Mouse (Mus musculus) CH12.LX (cell line): ENCODE measurements around the gene Srsf9. TPM values are rescaled to one million over a fixed set of nuclear protein-coding genes. Genes with fewer than 3 reads are reported as not detected.

Experiments
- DNase-seq: peaks from one replicate; pipeline ENCODE4 v3.0.0-alpha.2; 2013; ENCODE audit errors: extremely low read depth
- H3K27ac ChIP-seq: 2 replicates; pipeline ENCODE4 v1.5.1; 2012; ENCODE audit warnings: low read depth, mild to moderate bottlenecking, control low read depth, moderate library complexity; ENCODE audit not compliant: insufficient read depth
- H3K27me3 ChIP-seq: replicated peaks from 2 replicates; pipeline ENCODE3; 2012; ENCODE audit warnings: inconsistent platforms
- H3K36me3 ChIP-seq, 2 experiments: replicated peaks in 1 of 2; 2 replicates each; pipeline versions ENCODE3 to v1.6.1; 2012; ENCODE audit warnings: inconsistent platforms in 1 of 2, low read length in 1 of 2, mild to moderate bottlenecking in 1 of 2, mixed read lengths in 1 of 2, moderate library complexity in 1 of 2; ENCODE audit not compliant: control insufficient read depth in 1 of 2, insufficient read depth in 1 of 2
- H3K4me1 ChIP-seq, 2 experiments: 2 replicates each; pipeline ENCODE4 v1.6.1; 2012; ENCODE audit warnings: inconsistent platforms in 1 of 2, moderate library complexity in 1 of 2; ENCODE audit not compliant: insufficient read depth in 2 of 2, control insufficient read depth in 1 of 2
- H3K4me2 ChIP-seq: 2 replicates; pipeline ENCODE4 v1.6.1; 2012; ENCODE audit warnings: low read depth, mild to moderate bottlenecking, control low read depth; ENCODE audit not compliant: poor library complexity, insufficient read depth, severe bottlenecking
- H3K4me3 ChIP-seq, 3 experiments: fragments of 150-350 bp in 1 of 3; sonication (generic) in 1 of 3; replicated peaks in 1 of 3; 2 replicates each; pipeline versions ENCODE3 to v1.5.1; 2011 to 2012; ENCODE audit warnings: low read depth in 2 of 3, low read length in 2 of 3, mild to moderate bottlenecking in 2 of 3, moderate library complexity in 2 of 3, control low read depth in 1 of 3, improper control_type of control experiment in 1 of 3, inconsistent platforms in 1 of 3, mixed read lengths in 1 of 3; ENCODE audit not compliant: poor library complexity in 1 of 3
- H3K79me2 ChIP-seq: replicated peaks from 2 replicates; pipeline ENCODE4 v1.6.1; 2012; ENCODE audit warnings: mild to moderate bottlenecking, moderate library complexity; ENCODE audit not compliant: control insufficient read depth, poor library complexity, insufficient read depth, severe bottlenecking; ENCODE audit errors: extremely low read depth
- H3K9ac ChIP-seq: 2 replicates; pipeline ENCODE4 v1.6.1; 2012; ENCODE audit warnings: low read depth, mild to moderate bottlenecking, control low read depth, moderate library complexity; ENCODE audit not compliant: insufficient read depth
- H3K9me3 ChIP-seq: replicated peaks from 2 replicates; pipeline ENCODE3; 2012; ENCODE audit warnings: low read length, inconsistent platforms, mixed read lengths
- CHD1 ChIP-seq: IDR thresholded peaks from 2 replicates; pipeline ENCODE4 v1.6.1; 2012; ENCODE audit warnings: low read depth, low read length, improper control_type of control experiment, inconsistent platforms
- GABPA ChIP-seq: IDR thresholded peaks from 2 replicates; pipeline ENCODE4 v1.6.1; 2012; ENCODE audit warnings: low read depth, low read length, improper control_type of control experiment, inconsistent platforms; ENCODE audit not compliant: insufficient replicate concordance
- HCFC1 ChIP-seq: IDR thresholded peaks from 2 replicates; pipeline ENCODE4 v1.6.1; 2012; ENCODE audit warnings: low read depth, mild to moderate bottlenecking, inconsistent platforms, low read length, improper control_type of control experiment
- JUN ChIP-seq: IDR thresholded peaks from 2 replicates; pipeline ENCODE4 v1.6.1; 2011; ENCODE audit warnings: low read depth, mild to moderate bottlenecking, low read length, improper control_type of control experiment, moderate library complexity; ENCODE audit not compliant: insufficient read depth
- KAT2A ChIP-seq: IDR thresholded peaks from 2 replicates; pipeline ENCODE4 v1.6.1; 2012; ENCODE audit warnings: low read length, improper control_type of control experiment, inconsistent platforms; ENCODE audit not compliant: insufficient replicate concordance
- MAFK ChIP-seq: IDR thresholded peaks from 2 replicates; pipeline ENCODE4 v1.6.1; 2011; ENCODE audit warnings: low read length, improper control_type of control experiment; ENCODE audit not compliant: insufficient replicate concordance
- MEF2A ChIP-seq: IDR thresholded peaks from 2 replicates; pipeline ENCODE4 v1.6.1; 2014; ENCODE audit warnings: low read depth, mild to moderate bottlenecking, inconsistent platforms, low read length, improper control_type of control experiment, borderline replicate concordance
- MYC ChIP-seq: IDR thresholded peaks from 2 replicates; pipeline ENCODE4 v1.6.1; 2011; ENCODE audit warnings: low read depth, mild to moderate bottlenecking, improper control_type of control experiment, low read length
- NRF1 ChIP-seq: IDR thresholded peaks from 2 replicates; pipeline ENCODE4 v1.6.1; 2014; ENCODE audit warnings: low read depth, mild to moderate bottlenecking, inconsistent platforms, low read length, improper control_type of control experiment, moderate library complexity
- SMC3 ChIP-seq: IDR thresholded peaks from 2 replicates; pipeline ENCODE4 v1.6.1; 2011; ENCODE audit warnings: low read depth, low read length, improper control_type of control experiment
- TBP ChIP-seq: conservative IDR thresholded peaks from 2 replicates; pipeline ENCODE4 v1.6.1; 2011; ENCODE audit warnings: low read depth, low read length, improper control_type of control experiment
- USF2 ChIP-seq: conservative IDR thresholded peaks from 2 replicates; pipeline ENCODE4 v1.6.1; 2011; ENCODE audit warnings: low read depth, low read length, improper control_type of control experiment
- ZC3H11A ChIP-seq: IDR thresholded peaks from 2 replicates; pipeline ENCODE4 v1.6.1; 2012; ENCODE audit warnings: low read depth, mild to moderate bottlenecking, inconsistent platforms, low read length, improper control_type of control experiment
- ZKSCAN1 ChIP-seq: IDR thresholded peaks from 2 replicates; pipeline ENCODE4 v1.6.1; 2012; ENCODE audit warnings: low read depth, inconsistent platforms, low read length, improper control_type of control experiment, borderline replicate concordance
- dilution Hi-C: fragments of 300-500 bp; cut with MboI; formaldehyde crosslinking; loops from 2 replicates; pipeline ENCODE4 v1.14.3; 2020; ENCODE audit warnings: low sequenced_read_pairs; ENCODE audit not compliant: extremely low pct_unique_long_range_greater_than_20kb, extremely low pct_ligation_motif_present
- in situ Hi-C: fragments of 300-500 bp; cut with MboI; formaldehyde crosslinking; loops from 3 replicates; pipeline ENCODE4 v1.14.3; 2019; ENCODE audit warnings: low sequenced_read_pairs, low pct_ligation_motif_present, low pct_unique_long_range_greater_than_20kb, mixed read lengths
- polyA plus RNA-seq: library from polyadenylated mRNA; unstranded; fragments of >175 nt; gene quantifications from 2 replicates; pipeline ENCODE4 v1.2.1, GENCODE M21; 2012; ENCODE audit warnings: low read depth; ENCODE audit not compliant: insufficient read length
- total RNA-seq, 2 experiments: library from RNA; depleted of rRNA; stranded (reverse); fragments of 300-350 nt in 1 of 2; fragments of >200 nt in 1 of 2; gene quantifications; 2 replicates each; pipeline ENCODE4 v1.2.3; 2012 to 2014

The Srsf9 gene
- total and polyA plus RNA-seq, 3 experiments, result 73.4 to 130 (median 117) TPM

- Histone ChIP-seq H3K9me3 (no peaks in the 10 kb centered on the region), H3K9ac (no peak overlapping the region)
- no peak for TF ChIP-seq CHD1
- TF ChIP-seq SMC3, result no peak
- no peak for TF ChIP-seq MEF2A
- no peak for TF ChIP-seq USF2
- TF ChIP-seq ZC3H11A, result no peak
- TF ChIP-seq KAT2A, result no peak
- no peak for TF ChIP-seq TBP
- TF ChIP-seq ZKSCAN1, result no peak
- TF ChIP-seq, all 38 proteins: peak for 0
- dilution Hi-C loops (no loop called here), in situ Hi-C loops (no loop called here)
- Histone ChIP-seq H3K4me2 (no peak overlapping the region), H3K4me3 (no peak overlapping the region), H3K36me3 (peaks cover 19 to 68% of the 10 kb centered on the region in 2 experiments), H3K27me3 (no peaks in the 10 kb centered on the region), H3K4me1 (peaks cover 0 to 12% of the 10 kb centered on the region in 2 experiments; a peak in 2 of 4 replicates), H3K27ac (no peak overlapping the region), H3K79me2 (peaks cover 7% of the 10 kb centered on the region)
- DNase-seq, result no peak
These were observed 37.8 kb downstream of the Srsf9 start for GRCm38 (mm10) chr5:115364782-115365181.

GRCm38 (mm10) chr5:115371736-115372135, 44.8 kb downstream of the Srsf9 start:
- Histone ChIP-seq H3K4me1 (no peaks in the 10 kb centered on the region), H3K36me3 (peaks cover 8 to 70% of the 10 kb centered on the region in 2 experiments), H3K4me3 (no peak overlapping the region), H3K9me3 (peaks cover 2% of the 10 kb centered on the region), H3K9ac (no peak overlapping the region), H3K27ac (no peak overlapping the region), H3K4me2 (no peak overlapping the region), H3K79me2 (no peaks in the 10 kb centered on the region), H3K27me3 (no peaks in the 10 kb centered on the region)
- no peak for TF ChIP-seq NRF1
- no peak for TF ChIP-seq MEF2A
- no peak for TF ChIP-seq CHD1
- dilution Hi-C loops (no loop called here), in situ Hi-C loops (no loop called here)
- no peak for DNase-seq

GRCm38 (mm10) chr5:115373441-115374203, 46.6 kb downstream of the Srsf9 start:
- no peaks in the 10 kb centered on the region for H3K79me2 ChIP-seq
- H3K4me3 ChIP-seq, result no peak overlapping the region
- dilution Hi-C loops, result no loop called here
- DNase-seq, result no peak
- no peak overlapping the region for H3K27ac ChIP-seq
- no peaks in the 10 kb centered on the region for H3K27me3 ChIP-seq
- H3K4me2 ChIP-seq, result no peak overlapping the region
- TF ChIP-seq GABPA (no peak), HCFC1 (no peak), SMC3 (no peak), CHD1 (no peak), TBP (no peak), ZC3H11A (no peak), MAFK (no peak), MYC (no peak), NRF1 (no peak), JUN (no peak), USF2 (no peak)
- H3K9ac ChIP-seq, result no peak overlapping the region
- in situ Hi-C loops, result no loop called here
- H3K36me3 ChIP-seq, result peaks cover 5 to 57% of the 10 kb centered on the region in 2 experiments
- peaks cover 2% of the 10 kb centered on the region for H3K9me3 ChIP-seq
- H3K4me1 ChIP-seq, result no peaks in the 10 kb centered on the region
